Mouse (Mus musculus) CH12.LX (cell line): ENCODE measurements at regions not wholly inside any gene's neighbourhood (a gene's known extent, or its start where the extent isn't known, plus 50 kb on each side); places are given as distances from the start of the nearest gene placed in this dataset.

Source experiments
- DNase-seq: peaks from one replicate; pipeline ENCODE4 v3.0.0-alpha.2; 2013; ENCODE audit errors: extremely low read depth
- H3K27ac ChIP-seq: 2 replicates; pipeline ENCODE4 v1.5.1; 2012; ENCODE audit warnings: low read depth, mild to moderate bottlenecking, control low read depth, moderate library complexity; ENCODE audit not compliant: insufficient read depth
- H3K27me3 ChIP-seq: replicated peaks from 2 replicates; pipeline ENCODE3; 2012; ENCODE audit warnings: inconsistent platforms
- H3K36me3 ChIP-seq, 2 experiments: replicated peaks in 1 of 2; 2 replicates each; pipeline versions ENCODE3 to v1.6.1; 2012; ENCODE audit warnings: inconsistent platforms in 1 of 2, low read length in 1 of 2, mild to moderate bottlenecking in 1 of 2, mixed read lengths in 1 of 2, moderate library complexity in 1 of 2; ENCODE audit not compliant: control insufficient read depth in 1 of 2, insufficient read depth in 1 of 2
- H3K4me1 ChIP-seq, 2 experiments: 2 replicates each; pipeline ENCODE4 v1.6.1; 2012; ENCODE audit warnings: inconsistent platforms in 1 of 2, moderate library complexity in 1 of 2; ENCODE audit not compliant: insufficient read depth in 2 of 2, control insufficient read depth in 1 of 2
- H3K4me2 ChIP-seq: 2 replicates; pipeline ENCODE4 v1.6.1; 2012; ENCODE audit warnings: low read depth, mild to moderate bottlenecking, control low read depth; ENCODE audit not compliant: poor library complexity, insufficient read depth, severe bottlenecking
- H3K4me3 ChIP-seq, 3 experiments: fragments of 150-350 bp in 1 of 3; sonication (generic) in 1 of 3; replicated peaks in 1 of 3; 2 replicates each; pipeline versions ENCODE3 to v1.5.1; 2011 to 2012; ENCODE audit warnings: low read depth in 2 of 3, low read length in 2 of 3, mild to moderate bottlenecking in 2 of 3, moderate library complexity in 2 of 3, control low read depth in 1 of 3, improper control_type of control experiment in 1 of 3, inconsistent platforms in 1 of 3, mixed read lengths in 1 of 3; ENCODE audit not compliant: poor library complexity in 1 of 3
- H3K79me2 ChIP-seq: replicated peaks from 2 replicates; pipeline ENCODE4 v1.6.1; 2012; ENCODE audit warnings: mild to moderate bottlenecking, moderate library complexity; ENCODE audit not compliant: control insufficient read depth, poor library complexity, insufficient read depth, severe bottlenecking; ENCODE audit errors: extremely low read depth
- H3K9ac ChIP-seq: 2 replicates; pipeline ENCODE4 v1.6.1; 2012; ENCODE audit warnings: low read depth, mild to moderate bottlenecking, control low read depth, moderate library complexity; ENCODE audit not compliant: insufficient read depth
- H3K9me3 ChIP-seq: replicated peaks from 2 replicates; pipeline ENCODE3; 2012; ENCODE audit warnings: low read length, inconsistent platforms, mixed read lengths
- BHLHE40 ChIP-seq: IDR thresholded peaks from 2 replicates; pipeline ENCODE4 v1.6.1; 2011; ENCODE audit warnings: mild to moderate bottlenecking, low read depth, low read length, improper control_type of control experiment
- CHD1 ChIP-seq: IDR thresholded peaks from 2 replicates; pipeline ENCODE4 v1.6.1; 2012; ENCODE audit warnings: low read depth, low read length, improper control_type of control experiment, inconsistent platforms
- EP300 ChIP-seq: IDR thresholded peaks from 2 replicates; pipeline ENCODE4 v1.6.1; 2011; ENCODE audit warnings: low read length, improper control_type of control experiment
- ETS1 ChIP-seq: conservative IDR thresholded peaks from 2 replicates; pipeline ENCODE4 v1.6.1; 2012; ENCODE audit warnings: low read depth, mild to moderate bottlenecking, inconsistent platforms, low read length, improper control_type of control experiment, moderate library complexity
- IRF4 ChIP-seq: IDR thresholded peaks from 2 replicates; pipeline ENCODE4 v1.6.1; 2014; ENCODE audit warnings: low read depth, mild to moderate bottlenecking, inconsistent platforms, low read length, improper control_type of control experiment
- JUND ChIP-seq: conservative IDR thresholded peaks from 2 replicates; pipeline ENCODE4 v1.6.1; 2011; ENCODE audit warnings: low read depth, low read length, improper control_type of control experiment
- MAFK ChIP-seq: IDR thresholded peaks from 2 replicates; pipeline ENCODE4 v1.6.1; 2011; ENCODE audit warnings: low read length, improper control_type of control experiment; ENCODE audit not compliant: insufficient replicate concordance
- MXI1 ChIP-seq: IDR thresholded peaks from 2 replicates; pipeline ENCODE4 v1.6.1; 2011; ENCODE audit warnings: mild to moderate bottlenecking, low read depth, low read length, improper control_type of control experiment
- MYC ChIP-seq: IDR thresholded peaks from 2 replicates; pipeline ENCODE4 v1.6.1; 2011; ENCODE audit warnings: low read depth, mild to moderate bottlenecking, improper control_type of control experiment, low read length
- NRF1 ChIP-seq: IDR thresholded peaks from 2 replicates; pipeline ENCODE4 v1.6.1; 2014; ENCODE audit warnings: low read depth, mild to moderate bottlenecking, inconsistent platforms, low read length, improper control_type of control experiment, moderate library complexity
- POLR2A ChIP-seq: IDR thresholded peaks from 2 replicates; pipeline ENCODE4 v1.6.1; 2011; ENCODE audit warnings: low read depth, mild to moderate bottlenecking, improper control_type of control experiment, low read length
- POLR2AphosphoS2 ChIP-seq: IDR thresholded peaks from 2 replicates; pipeline ENCODE4 v1.6.1; 2011; ENCODE audit warnings: low read depth, low read length, improper control_type of control experiment
- RAD21 ChIP-seq: IDR thresholded peaks from 2 replicates; pipeline ENCODE4 v1.6.1; 2011; ENCODE audit warnings: low read depth, mild to moderate bottlenecking, low read length, improper control_type of control experiment, moderate library complexity
- RCOR1 ChIP-seq: conservative IDR thresholded peaks from 2 replicates; pipeline ENCODE4 v1.6.1; 2012; ENCODE audit warnings: low read depth, mild to moderate bottlenecking, inconsistent platforms, low read length, improper control_type of control experiment
- SIN3A ChIP-seq: IDR thresholded peaks from 2 replicates; pipeline ENCODE4 v1.6.1; 2012; ENCODE audit warnings: low read length, improper control_type of control experiment, inconsistent platforms
- SMC3 ChIP-seq: IDR thresholded peaks from 2 replicates; pipeline ENCODE4 v1.6.1; 2011; ENCODE audit warnings: low read depth, low read length, improper control_type of control experiment
- USF2 ChIP-seq: conservative IDR thresholded peaks from 2 replicates; pipeline ENCODE4 v1.6.1; 2011; ENCODE audit warnings: low read depth, low read length, improper control_type of control experiment
- ZKSCAN1 ChIP-seq: IDR thresholded peaks from 2 replicates; pipeline ENCODE4 v1.6.1; 2012; ENCODE audit warnings: low read depth, inconsistent platforms, low read length, improper control_type of control experiment, borderline replicate concordance
- ZMIZ1 ChIP-seq: IDR thresholded peaks from 2 replicates; pipeline ENCODE4 v1.6.1; 2012; ENCODE audit warnings: low read depth, mild to moderate bottlenecking, inconsistent platforms, low read length, improper control_type of control experiment
- ZNF384 ChIP-seq: IDR thresholded peaks from 2 replicates; pipeline ENCODE4 v1.6.1; 2012; ENCODE audit warnings: low read depth, low read length, improper control_type of control experiment, inconsistent platforms
- dilution Hi-C: fragments of 300-500 bp; cut with MboI; formaldehyde crosslinking; loops from 2 replicates; pipeline ENCODE4 v1.14.3; 2020; ENCODE audit warnings: low sequenced_read_pairs; ENCODE audit not compliant: extremely low pct_unique_long_range_greater_than_20kb, extremely low pct_ligation_motif_present
- in situ Hi-C: fragments of 300-500 bp; cut with MboI; formaldehyde crosslinking; loops from 3 replicates; pipeline ENCODE4 v1.14.3; 2019; ENCODE audit warnings: low sequenced_read_pairs, low pct_ligation_motif_present, low pct_unique_long_range_greater_than_20kb, mixed read lengths

DNA sequence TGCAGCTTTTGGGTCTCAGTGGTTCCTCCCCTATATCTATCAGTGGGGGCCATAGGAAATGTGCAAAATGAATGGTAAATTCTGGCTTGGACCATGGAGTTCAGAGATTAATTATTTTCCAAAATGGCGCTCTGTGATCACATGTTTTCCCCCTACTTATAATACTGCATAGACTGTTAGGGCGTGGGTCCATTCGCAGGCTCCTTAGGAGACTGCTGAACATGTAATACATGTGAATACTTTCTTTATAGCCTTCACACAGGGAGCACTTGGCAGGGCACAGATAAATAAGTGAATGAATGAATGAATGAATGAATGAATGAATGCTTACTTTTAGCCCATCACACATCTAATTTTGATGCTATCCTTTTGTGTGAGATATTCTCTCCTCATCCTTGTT is 666.1 kb downstream of the Vrk1 start:
- no peak overlapping the region for H3K4me2 ChIP-seq
- H3K79me2 ChIP-seq: no peaks in the 10 kb centered on the region
- no peak for DNase-seq
- H3K27ac ChIP-seq: no peak overlapping the region
- dilution Hi-C loops (no loop called here), in situ Hi-C loops (no loop called here)
- H3K4me1 ChIP-seq: no peaks in the 10 kb centered on the region
- no peaks in the 10 kb centered on the region for H3K36me3 ChIP-seq
- H3K9me3 ChIP-seq: peaks cover 77% of the 10 kb centered on the region
- no peak overlapping the region for H3K9ac ChIP-seq
- H3K4me3 ChIP-seq: no peak overlapping the region
- no peaks in the 10 kb centered on the region for H3K27me3 ChIP-seq
- TF ChIP-seq POLR2A: no peak
- TF ChIP-seq RAD21: no peak
- no peak for TF ChIP-seq EP300
- TF ChIP-seq IRF4: no peak
- TF ChIP-seq SIN3A: no peak
- TF ChIP-seq POLR2AphosphoS2: no peak
- no peak for TF ChIP-seq BHLHE40
- no peak for TF ChIP-seq MAFK
- TF ChIP-seq ZKSCAN1: no peak
- TF ChIP-seq, all 38 proteins: peak for 0

DNA sequence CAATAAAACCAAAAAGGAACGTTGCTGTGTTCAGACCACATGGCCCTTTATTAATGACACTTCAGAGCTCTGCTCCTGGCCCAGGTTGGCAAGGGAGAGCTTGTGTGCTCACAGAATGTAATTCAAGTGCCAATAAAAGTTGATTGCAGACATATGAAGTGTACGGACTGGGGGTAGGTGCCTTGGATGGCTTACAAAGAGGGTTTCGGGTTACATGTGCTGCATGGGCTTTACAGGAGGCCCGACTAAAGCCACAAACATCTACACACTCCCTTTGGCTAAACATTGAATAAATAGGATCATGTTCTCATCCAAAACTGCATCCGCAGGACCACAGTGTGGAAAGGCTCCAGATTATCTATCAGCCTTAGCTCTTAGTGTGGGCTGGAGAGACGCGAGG is 666.5 kb downstream of the Vrk1 start:
- Histone ChIP-seq H3K27me3 (no peaks in the 10 kb centered on the region), H3K79me2 (no peaks in the 10 kb centered on the region), H3K4me1 (no peaks in the 10 kb centered on the region), H3K4me2 (no peak overlapping the region), H3K27ac (no peak overlapping the region), H3K9ac (no peak overlapping the region), H3K9me3 (peaks cover 77% of the 10 kb centered on the region), H3K36me3 (no peaks in the 10 kb centered on the region), H3K4me3 (no peak overlapping the region)
- TF ChIP-seq ZMIZ1 (no peak), MYC (no peak), POLR2AphosphoS2 (no peak), JUND (no peak), EP300 (no peak), RCOR1 (no peak), CHD1 (no peak), RAD21 (no peak), BHLHE40 (no peak)
- dilution Hi-C loops (no loop called here), in situ Hi-C loops (no loop called here)
- no peak for DNase-seq

DNA sequence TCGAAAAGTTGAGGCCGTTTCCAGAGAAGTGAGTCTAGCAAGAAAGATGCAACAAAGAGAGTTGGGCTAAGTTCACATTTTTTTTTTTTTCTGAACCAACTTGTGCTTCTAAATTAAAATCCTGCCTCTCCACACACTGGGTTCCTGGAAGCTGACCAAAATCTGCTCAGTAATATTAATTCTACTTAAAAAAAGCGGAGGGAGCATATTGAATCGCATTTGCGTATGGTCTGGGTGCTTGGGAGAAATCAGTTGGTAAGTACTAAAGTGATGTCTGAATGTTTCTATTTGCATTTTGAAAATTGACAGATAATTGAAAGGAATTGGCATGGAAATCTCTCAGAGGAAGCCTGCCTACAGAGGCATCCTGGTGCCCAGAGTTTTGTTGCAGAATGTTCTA is 676.0 kb downstream of the Vrk1 start:
- H3K4me1 ChIP-seq: no peaks in the 10 kb centered on the region
- H3K4me3 ChIP-seq: no peak overlapping the region
- no peak for DNase-seq
- H3K4me2 ChIP-seq: no peak overlapping the region
- no peaks in the 10 kb centered on the region for H3K79me2 ChIP-seq
- no peaks in the 10 kb centered on the region for H3K27me3 ChIP-seq
- no peaks in the 10 kb centered on the region for H3K36me3 ChIP-seq
- TF ChIP-seq ZNF384 (no peak), NRF1 (no peak), IRF4 (no peak), CHD1 (no peak), POLR2A (no peak), ZKSCAN1 (no peak), POLR2AphosphoS2 (no peak), SMC3 (no peak), ETS1 (no peak), USF2 (no peak), MYC (no peak), SIN3A (no peak), MXI1 (no peak)
- peaks cover 64% of the 10 kb centered on the region for H3K9me3 ChIP-seq
- dilution Hi-C loops (no loop called here), in situ Hi-C loops (no loop called here)
- no peak overlapping the region for H3K9ac ChIP-seq
- no peak overlapping the region for H3K27ac ChIP-seq
